Mouse (Mus musculus) lung, adult 2 months (tissue): ENCODE measurements at regions not wholly inside any gene's neighbourhood (a gene's known extent, or its start where the extent isn't known, plus 50 kb on each side); places are given as distances from the start of the nearest gene placed in this dataset.

Experiments
- CTCF ChIP-seq: fragments of 200-500 bp; IDR thresholded peaks from 2 replicates; pipeline ENCODE4 v1.5.1; 2011; ENCODE audit warnings: mild to moderate bottlenecking, low read length, control low read depth; ENCODE audit not compliant: insufficient read depth
- POLR2A ChIP-seq: fragments of 200-500 bp; IDR thresholded peaks from 2 replicates; pipeline ENCODE4 v1.6.1; 2011; ENCODE audit warnings: low read depth, mild to moderate bottlenecking, control low read depth, low read length, borderline replicate concordance; ENCODE audit errors: extremely low read depth

- TF ChIP-seq CTCF (no peak), POLR2A (no peak)
These were observed 102.8 kb downstream of the 4931417E11Rik start for GRCm38 (mm10) chr6:73366626-73367025.
